Mouse (Mus musculus) layer of hippocampus, postnatal 25 days (tissue): ENCODE measurements at regions not wholly inside any gene's neighbourhood (a gene's known extent, or its start where the extent isn't known, plus 50 kb on each side); places are given as distances from the start of the nearest gene placed in this dataset.

ENCODE experiments used
- DNase-seq, 2 experiments: peaks; one replicate each; pipeline ENCODE4 v3.0.0; 2022; ENCODE audit warnings: mixed read lengths in 2 of 2, low spot score in 1 of 2; ENCODE audit errors: extremely low spot score in 1 of 2

- DNase-seq, result no peak
Measured at GRCm38 (mm10) chr4:153885836-153886235, 71.2 kb upstream of the A430005L14Rik start.

GRCm38 (mm10) chr4:153890130-153890529 lies 66.9 kb upstream of the A430005L14Rik start:
- DNase-seq, result peak in 1 of 2 experiments; percentile 17

- DNase-seq, result no peak
Measured at GRCm38 (mm10) chr4:153899721-153900120, 57.3 kb upstream of the A430005L14Rik start.

DNA sequence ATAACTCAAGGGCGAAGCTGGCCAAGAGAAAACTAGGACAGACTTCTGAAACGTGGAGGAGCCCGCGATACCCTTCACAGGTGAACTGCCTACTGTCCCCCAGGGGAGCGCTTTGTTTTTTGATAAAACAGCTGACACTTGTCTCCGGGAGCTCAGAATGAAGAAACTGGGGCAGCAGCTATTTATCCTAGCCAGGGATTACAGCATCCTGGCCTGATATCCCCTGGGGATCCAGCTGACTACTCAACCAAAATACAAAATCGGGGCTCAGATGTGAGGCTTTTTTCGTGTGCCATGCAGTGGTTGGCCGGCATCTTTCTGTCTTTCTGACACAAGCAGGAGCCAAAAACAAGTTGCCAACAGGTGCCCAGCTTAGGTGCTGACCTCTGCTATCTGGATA lies 52.0 kb upstream of the A430005L14Rik start:
- DNase-seq, result no peak

- DNase-seq, result no peak
Measured at GRCm38 (mm10) chr4:153905511-153905910, 51.5 kb upstream of the A430005L14Rik start.
